Mouse (Mus musculus) cortical plate, adult 2 months (tissue): ENCODE results near the gene Pi4ka.

Experiments used
- CTCF ChIP-seq: fragments of 200-500 bp; IDR thresholded peaks from 2 replicates; pipeline ENCODE4 v1.5.1; 2011; ENCODE audit warnings: mild to moderate bottlenecking, control low read depth, low read length; ENCODE audit not compliant: insufficient read depth; ENCODE audit errors: extremely low read depth
- POLR2A ChIP-seq: fragments of 200-500 bp; IDR thresholded peaks from 2 replicates; pipeline ENCODE4 v1.6.1; 2011; ENCODE audit warnings: mild to moderate bottlenecking, low read length, control low read depth; ENCODE audit not compliant: insufficient read depth; ENCODE audit errors: extremely low read depth

- TF ChIP-seq POLR2A (no peak), CTCF (no peak)
These were observed 558 bp upstream of the Pi4ka start for GRCm38 (mm10) chr16:17406512-17407231.
